Mouse (Mus musculus): ENCODE results near the gene Lst1.
A peak's percentile ranks its signal among the peaks of the same experiment; 100 is the strongest.
"Not testable (repeated sequence)": the region's sequence is repeated elsewhere in the genome, so short reads cannot be mapped to it uniquely, and the experiment has no call there.

Lst1 gene

DNA sequence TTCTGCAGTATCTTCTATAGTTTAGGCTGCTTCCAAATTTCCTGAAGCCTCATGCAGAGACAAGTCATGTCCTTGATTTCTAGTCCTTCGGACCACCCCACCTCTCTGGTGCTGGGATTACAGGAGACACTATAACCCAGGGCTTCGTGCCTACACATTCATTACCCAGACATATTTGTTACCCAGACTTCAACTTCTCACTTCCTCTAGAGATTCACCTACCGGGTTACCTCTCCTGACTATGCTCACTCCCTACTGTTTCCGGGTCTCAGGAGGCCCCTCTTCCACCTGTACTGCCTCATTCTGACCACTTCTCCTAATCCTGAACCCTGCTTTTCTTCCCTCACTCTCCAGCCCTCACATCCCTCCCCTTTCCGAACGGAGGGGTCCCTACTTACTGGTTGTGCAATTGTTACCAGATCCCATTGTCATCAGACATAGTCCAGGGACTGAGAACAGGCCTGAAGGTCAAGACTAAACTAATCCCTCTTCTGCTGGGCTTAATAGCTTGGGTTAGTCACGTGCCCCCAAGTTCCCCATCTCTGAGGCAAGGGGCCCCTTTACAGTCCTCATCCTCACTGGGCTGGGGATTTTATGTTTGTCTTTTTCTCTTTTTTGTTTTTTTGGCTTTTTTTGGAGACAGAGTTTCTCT is at the start of gene Lst1:
Gene Lst1 (minus strand): TSS at position 481 of the 652 bp plus-strand sequence.
- DNase-seq (ENCODE audit: low spot score in 2 of 2) = no peak

DNA sequence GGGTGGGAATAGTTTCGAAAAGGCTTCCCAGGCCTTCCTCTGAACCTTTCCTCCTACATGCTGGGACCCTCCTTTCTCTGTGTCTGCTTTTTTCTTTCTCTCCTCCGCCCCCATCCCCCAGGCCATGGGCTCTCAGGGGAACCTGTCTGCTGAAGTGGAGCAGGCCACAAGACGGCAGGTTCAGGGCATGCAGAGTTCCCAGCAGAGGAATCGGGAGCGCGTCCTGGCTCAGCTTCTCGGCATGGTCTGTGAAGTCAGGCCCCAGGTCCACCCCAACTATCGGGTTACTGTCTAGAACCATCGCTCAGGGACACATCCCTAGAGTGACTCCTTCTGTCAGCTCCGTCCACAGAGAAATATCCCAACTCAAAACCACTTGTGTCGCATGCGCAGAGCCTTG is 49.3 kb upstream of the Lst1 start:
- DNase-seq (ENCODE audit: low spot score in 2 of 2) = no peak

DNA sequence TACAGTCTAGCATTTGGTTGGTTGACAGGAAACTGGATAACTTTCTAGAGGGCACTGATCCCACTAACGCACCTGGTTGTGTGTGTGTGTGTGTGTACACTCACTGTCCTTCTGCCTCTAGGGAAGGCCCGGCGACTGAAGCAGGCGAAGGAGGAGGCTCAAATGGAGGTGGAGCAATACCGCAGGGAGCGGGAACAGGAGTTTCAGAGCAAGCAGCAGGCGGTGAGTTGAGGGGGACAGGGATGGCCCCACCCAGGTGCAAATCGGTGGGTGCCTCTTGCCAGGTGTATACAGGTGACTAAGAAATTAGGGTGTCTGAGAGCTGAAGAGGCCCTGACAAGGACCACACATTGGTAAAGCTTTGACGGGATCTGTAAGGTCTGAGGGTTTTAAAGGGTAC is 48.8 kb upstream of the Lst1 start:
- DNase-seq (ENCODE audit: low spot score in 2 of 2) = peak in 1 of 2 experiments; percentile 24

DNA sequence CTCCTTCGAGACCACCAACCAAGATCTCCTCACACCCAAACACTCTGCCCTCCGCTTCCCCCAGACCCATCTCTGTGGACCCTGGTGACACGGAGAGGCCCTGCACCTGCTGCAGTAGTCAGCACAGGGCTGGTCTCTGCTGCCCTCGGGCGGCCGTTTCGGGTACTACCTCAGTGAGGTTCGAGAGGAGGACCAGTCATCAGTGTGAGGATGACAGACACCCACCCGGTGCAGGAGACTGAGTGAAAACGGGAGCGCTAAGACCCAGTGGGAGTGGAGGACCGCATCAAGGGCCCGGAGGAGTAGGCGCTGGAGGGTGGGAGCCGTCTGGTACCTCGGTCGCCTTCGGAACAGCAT is 48.1 kb upstream of the Lst1 start:
- peak; percentile 97 to 98 for DNase-seq (ENCODE audit: low spot score in 2 of 2)

GRCm38 (mm10) chr17:35235614-35236389 is 47.6 kb upstream of the Lst1 start, which contains the start of gene Nfkbil1:
Gene Nfkbil1, minus strand, starts transcription at chr17:35235792.
- DNase-seq (ENCODE audit: low spot score in 2 of 2) = peak; percentile 88 to 89

DNA sequence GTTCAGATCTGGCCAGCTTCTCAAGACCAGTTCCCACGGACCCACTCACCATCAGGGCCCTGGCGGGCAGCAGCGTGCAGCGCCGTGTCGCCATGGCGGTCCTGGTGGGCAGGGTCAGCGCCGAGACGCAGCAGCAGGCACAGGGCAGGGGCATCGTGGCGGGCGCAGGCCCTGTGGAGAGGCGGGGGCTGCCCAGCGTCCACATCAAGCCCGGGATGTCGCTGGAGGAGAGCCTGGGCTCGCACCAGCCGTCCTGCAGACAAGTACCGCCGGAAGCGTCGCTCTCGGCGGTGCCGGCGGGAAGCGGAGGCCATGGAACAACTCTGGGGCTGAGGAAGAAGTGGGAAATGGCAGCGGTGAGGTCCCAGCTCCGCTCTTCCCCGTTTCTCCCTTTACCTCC is 46.7 kb upstream of the Lst1 start:
- DNase-seq (ENCODE audit: low spot score in 2 of 2) = peak in 1 of 2 experiments; percentile 41

GRCm38 (mm10) chr17:35234090-35234489 is 45.9 kb upstream of the Lst1 start:
- not testable (repeated sequence) for DNase-seq (ENCODE audit: low spot score in 2 of 2)

DNA sequence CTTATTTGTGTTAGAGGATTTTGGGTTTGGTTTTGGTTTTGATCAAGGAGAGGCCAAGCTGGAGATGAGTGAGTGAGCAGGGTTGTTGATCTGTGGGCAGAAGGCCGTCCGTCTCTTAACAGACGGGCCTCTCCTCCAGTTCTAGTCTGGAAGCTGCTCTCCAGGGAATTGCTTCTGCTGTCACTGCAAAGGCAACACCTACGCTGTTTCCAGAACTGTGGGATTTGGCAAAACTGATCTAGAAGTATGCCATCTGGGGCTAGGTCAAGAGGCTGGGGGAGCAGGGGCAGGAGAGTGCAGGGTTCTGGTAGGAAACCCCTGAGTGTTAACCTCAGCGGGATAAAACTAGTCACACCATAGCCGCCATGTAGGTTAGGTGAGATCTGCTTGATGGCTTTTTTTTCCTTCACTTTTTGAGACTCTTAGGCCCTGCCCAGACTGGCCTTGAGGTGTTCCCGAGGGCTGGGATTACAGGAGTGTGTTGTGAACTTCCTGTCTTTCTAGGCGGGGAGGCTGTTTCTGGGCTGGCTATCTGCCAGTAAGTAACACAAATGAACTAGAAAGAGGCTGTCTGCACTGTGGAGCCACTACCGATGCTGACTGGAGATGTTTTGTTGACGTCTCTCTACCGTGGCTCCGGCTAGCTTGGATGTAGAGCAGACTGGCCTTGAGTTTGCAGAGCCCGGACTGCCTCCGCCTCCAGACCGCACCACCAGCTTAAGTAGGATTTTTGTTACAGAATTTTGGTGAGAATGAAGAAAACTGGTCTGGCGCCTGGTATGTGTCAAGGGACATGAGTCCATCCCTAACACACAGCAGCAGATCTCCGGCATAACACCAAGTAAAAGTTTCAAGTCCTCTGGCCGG is 45.1 kb upstream of the Lst1 start, which contains the start of gene Atp6v1g2:
Gene Atp6v1g2 (plus strand): TSS at position 547 of the 867 bp plus-strand sequence.
- DNase-seq (ENCODE audit: low spot score in 2 of 2) = no peak

- no peak for DNase-seq (ENCODE audit: low spot score in 2 of 2)
These were observed 44.4 kb upstream of the Lst1 start for GRCm38 (mm10) chr17:35232659-35233058.

DNA sequence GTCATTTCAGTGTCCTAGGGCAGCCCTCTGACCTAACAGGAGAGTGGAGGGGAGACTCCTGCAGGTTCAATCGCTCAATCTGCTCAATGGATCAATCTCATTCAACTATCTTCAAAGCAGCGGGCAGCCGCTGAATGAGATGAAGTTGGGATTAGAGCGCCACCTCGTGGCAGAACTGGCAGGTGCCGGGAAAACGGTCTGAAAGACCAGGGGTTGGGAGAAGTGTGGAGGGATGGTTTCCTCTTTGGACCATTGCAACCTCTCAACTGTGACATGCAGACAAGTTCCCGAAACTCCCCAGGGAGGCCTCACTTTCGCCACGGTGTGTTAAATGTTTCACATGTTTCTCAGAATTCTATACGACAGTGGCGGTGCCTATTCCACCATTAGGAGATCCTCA is 43.8 kb upstream of the Lst1 start:
- DNase-seq (ENCODE audit: low spot score in 2 of 2) = peak in 1 of 2 experiments; percentile 78

GRCm38 (mm10) chr17:35231022-35231421 is 42.8 kb upstream of the Lst1 start:
- DNase-seq (ENCODE audit: low spot score in 2 of 2) = no peak

DNA sequence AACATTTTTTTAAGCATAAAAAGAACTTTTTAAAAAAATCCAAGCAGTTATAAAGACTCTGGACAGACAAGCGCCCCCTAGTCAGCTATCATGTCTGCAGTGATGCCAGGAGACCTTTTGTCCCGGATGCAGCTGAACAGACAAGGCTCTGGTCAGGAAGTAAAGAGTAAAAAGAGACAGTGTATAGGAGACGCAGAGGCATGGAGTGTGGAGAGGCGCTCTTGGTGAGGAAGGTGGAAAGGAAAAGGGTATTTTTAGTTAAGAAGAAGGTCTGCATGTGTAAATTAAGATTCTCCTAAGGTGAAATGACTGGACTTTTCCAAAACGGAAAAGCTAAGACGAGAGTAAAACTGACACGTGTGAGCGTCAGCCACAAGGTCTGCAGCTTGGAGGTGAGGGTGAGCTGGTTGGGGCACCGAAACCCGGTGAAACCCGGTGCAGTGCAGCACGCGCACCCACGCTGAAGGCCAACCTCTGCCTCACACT is 38.4 kb upstream of the Lst1 start:
- DNase-seq (ENCODE audit: low spot score in 2 of 2) = no peak

DNA sequence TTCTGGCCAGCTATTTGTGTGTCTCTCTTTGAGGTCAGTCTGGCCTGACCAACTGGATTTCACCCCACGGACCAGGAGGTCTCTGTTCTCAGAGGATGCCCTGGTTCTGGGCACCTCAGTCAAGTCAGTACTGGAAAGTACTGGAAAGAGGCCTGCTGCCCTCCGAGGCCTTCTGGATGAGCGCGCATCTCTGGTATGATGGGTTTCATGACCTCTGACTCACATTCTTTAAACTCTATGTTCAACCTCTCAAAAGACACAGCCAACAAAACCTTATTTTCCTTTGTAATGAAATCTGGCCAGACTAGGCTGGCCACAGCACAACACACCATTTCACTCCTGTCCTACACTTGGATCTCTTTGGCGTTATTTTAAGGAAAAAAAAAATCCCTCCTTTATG is 37.2 kb upstream of the Lst1 start:
- DNase-seq (ENCODE audit: low spot score in 2 of 2) = no peak

DNA sequence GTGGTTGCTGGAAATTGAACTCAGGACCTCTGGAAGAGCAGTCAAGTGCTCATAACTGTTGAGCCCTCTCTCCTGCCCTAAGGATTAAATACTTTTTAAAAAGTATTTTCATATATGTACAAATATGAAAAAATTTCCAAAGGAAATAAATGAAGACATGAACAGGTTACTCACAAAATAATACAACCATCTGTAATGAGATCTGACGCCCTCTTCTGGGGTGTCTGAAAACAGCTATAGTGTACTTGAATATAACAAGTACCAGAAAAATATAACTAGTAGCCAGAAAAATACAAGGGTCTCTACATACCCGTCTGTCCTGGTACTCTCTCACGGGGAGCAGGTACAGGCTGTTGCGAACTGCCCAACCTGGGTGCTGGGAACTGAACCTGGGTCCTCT is 36.4 kb upstream of the Lst1 start:
- DNase-seq (ENCODE audit: low spot score in 2 of 2) = no peak

DNA sequence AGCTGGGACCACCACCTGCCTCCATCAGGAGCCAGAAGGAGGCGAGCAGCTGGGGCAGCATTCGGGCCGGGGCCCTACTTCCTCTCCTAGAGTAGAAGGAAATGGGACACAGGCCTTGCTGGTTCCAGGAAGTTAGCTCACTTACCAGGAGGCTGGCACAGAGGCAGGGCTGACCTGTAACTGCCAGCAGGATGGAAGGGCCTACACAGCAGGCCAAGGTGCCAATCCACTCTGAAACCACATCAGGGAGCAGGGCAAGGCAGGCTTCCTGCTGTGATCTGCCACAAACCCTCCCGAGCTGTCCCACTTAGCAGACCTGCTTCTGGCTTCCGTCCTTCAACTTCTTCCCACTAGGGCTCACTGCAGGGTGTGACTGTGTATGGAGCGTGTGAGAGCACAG is 34.1 kb upstream of the Lst1 start:
- no peak for DNase-seq (ENCODE audit: low spot score in 2 of 2)

- no peak for DNase-seq (ENCODE audit: low spot score in 2 of 2)
These were observed 32.1 kb upstream of the Lst1 start, which contains the start of gene Gm16181 for GRCm38 (mm10) chr17:35220156-35220952. Gene Gm16181, plus strand, starts transcription at chr17:35220834.

DNA sequence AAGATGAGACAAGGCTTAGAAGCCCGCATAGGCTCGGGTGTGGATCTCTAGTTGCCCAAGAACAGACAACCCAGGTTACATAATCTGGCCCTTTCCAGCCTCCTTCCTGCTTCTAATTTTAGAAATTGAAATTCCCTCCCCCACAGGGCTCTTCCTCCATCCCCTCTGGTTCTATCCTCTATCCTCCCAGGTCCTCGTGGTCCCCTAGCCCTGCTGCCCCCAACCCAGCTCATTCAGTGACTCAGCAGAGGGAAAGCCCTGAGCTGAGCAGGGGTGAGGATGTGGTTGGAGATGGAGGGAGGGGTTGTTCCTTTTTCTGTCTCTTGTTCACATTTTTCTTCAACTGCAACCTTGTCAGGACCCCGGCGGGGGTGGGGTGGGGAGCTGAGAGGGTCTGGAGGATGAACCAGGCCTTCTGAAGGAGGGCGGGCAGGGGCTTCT is 31.4 kb upstream of the Lst1 start:
- no peak for DNase-seq (ENCODE audit: low spot score in 2 of 2)

- no peak for DNase-seq (ENCODE audit: low spot score in 2 of 2)
These were observed 30.4 kb upstream of the Lst1 start for GRCm38 (mm10) chr17:35218516-35219193.

DNA sequence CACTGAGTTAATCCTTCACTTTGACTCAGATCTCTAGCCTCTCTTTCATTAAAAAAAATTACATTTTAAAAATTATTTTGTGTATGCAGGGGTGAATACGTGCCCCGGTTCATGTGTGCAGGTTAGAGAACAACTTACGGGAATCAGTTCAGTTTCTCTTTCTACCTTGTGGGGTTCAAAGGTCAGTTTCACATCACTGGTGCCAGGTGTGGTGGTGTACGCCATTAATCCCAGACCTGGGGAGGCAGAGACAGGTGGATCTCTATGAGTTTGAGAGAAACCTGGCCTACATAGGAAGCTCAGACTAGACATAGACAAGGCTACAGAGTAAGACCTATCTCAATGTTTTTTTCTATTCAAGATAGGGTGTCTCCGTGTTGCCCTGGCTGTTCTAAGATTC is 24.8 kb upstream of the Lst1 start:
- DNase-seq (ENCODE audit: low spot score in 2 of 2) = no peak

DNA sequence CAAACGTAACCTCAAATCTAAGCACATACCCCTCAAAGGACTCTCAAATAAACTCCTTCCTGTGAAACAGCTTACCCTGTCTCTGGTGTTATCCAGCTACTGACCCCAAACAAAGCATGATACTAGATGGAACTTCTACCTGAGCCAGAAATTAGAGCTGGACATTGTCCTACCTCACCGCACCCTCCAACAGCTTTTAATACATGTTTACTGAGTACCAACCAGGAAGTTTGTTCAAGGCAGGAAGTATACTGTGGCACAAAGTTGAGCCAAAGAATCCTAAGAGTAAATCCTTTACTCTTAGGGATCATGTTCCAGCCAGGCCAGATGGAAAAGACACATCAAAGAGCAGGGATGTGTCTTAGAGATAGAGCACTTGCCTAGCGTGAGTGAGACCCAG is 22.4 kb upstream of the Lst1 start:
- no peak for DNase-seq (ENCODE audit: low spot score in 2 of 2)
